Mouse (Mus musculus): ENCODE data around the gene Col4a2. TPM values are rescaled to one million over a fixed set of nuclear protein-coding genes. Genes with fewer than 3 reads are reported as not detected.

The Col4a2 gene
- polyA plus RNA-seq (2012; rRNA removed): 45.4 and 47.7 TPM in 2 replicates

DNA sequence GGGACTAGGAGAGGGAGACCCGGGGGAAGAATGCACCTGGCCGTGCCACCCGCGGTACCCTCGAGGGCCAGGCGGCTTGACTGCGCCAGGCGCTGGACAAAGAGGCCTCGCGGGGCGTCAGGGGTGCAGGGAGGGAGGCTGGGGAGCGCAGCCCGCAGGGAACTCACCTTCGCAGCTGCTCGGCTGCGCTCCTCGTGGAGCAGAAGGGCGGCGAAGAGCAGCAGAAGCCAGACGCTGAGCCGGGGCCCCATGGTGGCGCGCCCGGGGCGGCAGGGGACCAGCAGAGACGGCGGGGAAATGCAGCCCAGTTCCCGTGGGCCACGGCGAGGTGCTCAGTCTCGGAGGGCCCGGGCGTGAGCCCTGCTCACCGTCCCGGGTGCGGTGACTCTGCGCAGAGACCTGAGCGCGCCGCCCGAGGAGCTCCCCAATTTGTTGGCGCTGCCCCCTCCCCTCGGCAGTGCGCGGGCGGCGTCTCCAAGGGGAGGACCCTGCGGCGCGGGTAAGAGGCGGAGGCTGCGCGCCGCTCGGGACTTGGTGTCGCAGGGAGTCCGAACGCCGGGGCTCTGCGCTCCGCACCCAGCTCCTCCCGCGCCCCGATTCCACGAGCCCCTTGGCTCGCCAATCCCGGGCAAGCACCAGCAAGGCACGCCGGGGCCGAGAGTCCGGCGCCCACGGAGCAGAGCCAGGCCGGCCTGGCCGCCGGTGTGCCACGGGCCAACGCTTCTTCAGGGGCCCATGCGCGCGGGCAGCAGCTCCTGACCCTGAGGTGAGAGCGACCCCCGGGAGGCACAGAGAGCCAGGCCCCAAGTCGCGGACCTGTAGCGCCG lies at the start of gene Col4a2, which contains the start of gene Col4a1:
Col4a2 (plus strand) TSS at position 457 of the 827 bp plus-strand sequence.
Col4a1 (minus strand) TSS at position 478 of the 827 bp plus-strand sequence.

GRCm38 (mm10) chr8:11477811-11478761 lies 165.5 kb downstream of the Col4a2 start, which contains the start of gene Rab20:
Rab20 (minus strand) TSS chr8:11478710.

DNA sequence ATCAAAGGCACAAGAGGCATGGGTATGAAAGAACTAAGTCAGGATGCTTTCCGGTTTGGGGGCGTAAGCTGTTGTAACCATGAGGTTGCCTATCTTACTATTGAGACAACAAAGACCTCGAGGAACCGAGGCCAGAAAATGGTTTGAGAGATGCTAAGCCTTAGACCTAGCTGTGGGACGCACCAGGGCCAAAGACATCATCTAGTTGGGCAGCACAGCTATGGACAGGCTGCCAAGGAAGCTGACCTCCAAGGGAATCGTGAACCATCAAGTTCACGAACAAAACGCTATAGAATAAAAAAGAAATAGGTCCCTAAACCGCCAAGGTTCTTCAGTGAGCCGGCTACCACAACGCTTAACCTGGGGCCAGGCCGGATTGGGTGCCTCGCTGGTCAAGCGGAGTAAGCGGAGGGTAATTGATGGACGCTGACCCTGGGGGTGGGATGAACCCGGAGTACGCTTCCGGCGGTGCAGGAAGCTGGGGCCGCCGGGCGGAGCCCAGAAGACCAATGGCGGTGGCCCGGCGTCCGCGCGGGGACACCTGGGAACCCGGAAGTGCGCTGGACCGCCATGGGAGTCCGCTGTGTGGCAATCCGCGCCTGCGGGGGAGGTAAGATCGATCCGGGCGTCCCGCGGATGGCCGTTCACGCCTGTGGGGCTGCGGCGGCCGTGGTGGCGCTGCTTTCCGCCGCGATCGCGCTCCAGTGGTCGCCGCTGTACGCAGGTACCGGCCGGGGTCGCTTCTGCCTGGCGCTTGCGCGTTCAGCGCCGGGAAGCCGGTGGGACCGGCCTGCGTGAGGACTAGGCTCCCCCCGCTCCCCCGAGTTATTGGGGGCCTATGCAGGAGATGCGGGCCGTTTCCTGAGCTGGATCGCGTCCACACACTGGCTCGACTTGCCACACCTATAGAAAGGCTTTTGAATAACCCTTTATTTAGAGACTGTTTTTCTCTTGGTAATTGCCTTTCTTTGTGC lies 184.7 kb downstream of the Col4a2 start, which contains the start of gene Naxd:
Naxd (plus strand) TSS at position 490 of the 974 bp plus-strand sequence.

Other genes starting within 250 kb of the Col4a2 start
- gene Col4a1, start within 50 bp of the Col4a2 start, polyA plus RNA-seq (2012; rRNA removed): 108 and 116 TPM in 2 replicates
- gene Rab20, start 165.9 kb downstream of the Col4a2 start, polyA plus RNA-seq (2012; rRNA removed): 0.86 and 1.2 TPM in 2 replicates
- gene Naxd, start 184.7 kb downstream of the Col4a2 start, polyA plus RNA-seq (2012; rRNA removed): 73.4 and 99.8 TPM in 2 replicates
- 32.9 and 37.7 TPM in 2 replicates for gene Cars2, start 238.0 kb downstream of the Col4a2 start, polyA plus RNA-seq (2012; rRNA removed)
- gene Ing1, start 242.8 kb downstream of the Col4a2 start, polyA plus RNA-seq (2012; rRNA removed): 87.3 and 149 TPM in 2 replicates